Mouse (Mus musculus) right cerebral cortex, postnatal 36 days (tissue): Measurements from ENCODE around the gene B3gnt8.
A peak's percentile ranks its signal among the peaks of the same experiment; 100 is the strongest.

Experiments used
- DNase-seq, 2 experiments: peaks; one replicate each; pipeline ENCODE4 v3.0.0; 2022; ENCODE audit warnings: low spot score in 2 of 2, mixed read lengths in 1 of 2

B3gnt8 gene

GRCm38 (mm10) chr7:25657785-25658184 is 31.3 kb downstream of the B3gnt8 start:
- DNase-seq, result no peak

GRCm38 (mm10) chr7:25658657-25659472 is 32.4 kb downstream of the B3gnt8 start, which contains the start of the genes Bckdha and Exosc5:
Bckdha (minus strand) TSS chr7:25658981.
Exosc5 (plus strand) TSS chr7:25659164.
- peak; percentile 99 for DNase-seq

GRCm38 (mm10) chr7:25666381-25666780 is 39.9 kb downstream of the B3gnt8 start:
- DNase-seq, result no peak

- DNase-seq, result no peak
Observed at GRCm38 (mm10) chr7:25669158-25669557, 42.7 kb downstream of the B3gnt8 start.

GRCm38 (mm10) chr7:25669631-25670030 is 43.2 kb downstream of the B3gnt8 start:
- DNase-seq, result no peak

GRCm38 (mm10) chr7:25670096-25670495 is 43.6 kb downstream of the B3gnt8 start:
- DNase-seq, result no peak

- DNase-seq, result no peak
Observed at GRCm38 (mm10) chr7:25671686-25672085, 45.2 kb downstream of the B3gnt8 start.

GRCm38 (mm10) chr7:25672442-25672841 is 46.0 kb downstream of the B3gnt8 start:
- DNase-seq, result no peak

- DNase-seq, result no peak
Observed at GRCm38 (mm10) chr7:25674297-25674696, 47.8 kb downstream of the B3gnt8 start.

GRCm38 (mm10) chr7:25674719-25675300 is 48.4 kb downstream of the B3gnt8 start, which contains the start of gene Tmem91:
Tmem91 (minus strand) TSS chr7:25675166.
- no peak for DNase-seq

- no peak for DNase-seq
Observed at GRCm38 (mm10) chr7:25675405-25675804, 49.0 kb downstream of the B3gnt8 start.

- peak; percentile 85 to 88 for DNase-seq
Observed at GRCm38 (mm10) chr7:25676085-25676781, 49.8 kb downstream of the B3gnt8 start.

- DNase-seq, result no peak
Observed at GRCm38 (mm10) chr7:25677013-25677412, 50.6 kb downstream of the B3gnt8 start.

GRCm38 (mm10) chr7:25679971-25680370 is 53.5 kb downstream of the B3gnt8 start:
- DNase-seq, result no peak

GRCm38 (mm10) chr7:25680514-25681258 is 54.2 kb downstream of the B3gnt8 start, which contains the start of gene B9d2:
B9d2 (plus strand) TSS chr7:25680780.
- DNase-seq, result peak; percentile 91 to 92

- no peak for DNase-seq
Observed at GRCm38 (mm10) chr7:25681341-25682231, 55.1 kb downstream of the B3gnt8 start.

GRCm38 (mm10) chr7:25683474-25684180 is 57.2 kb downstream of the B3gnt8 start:
- DNase-seq, result no peak

GRCm38 (mm10) chr7:25684659-25685058 is 58.2 kb downstream of the B3gnt8 start:
- DNase-seq, result no peak
